In the genomic region with DNA sequence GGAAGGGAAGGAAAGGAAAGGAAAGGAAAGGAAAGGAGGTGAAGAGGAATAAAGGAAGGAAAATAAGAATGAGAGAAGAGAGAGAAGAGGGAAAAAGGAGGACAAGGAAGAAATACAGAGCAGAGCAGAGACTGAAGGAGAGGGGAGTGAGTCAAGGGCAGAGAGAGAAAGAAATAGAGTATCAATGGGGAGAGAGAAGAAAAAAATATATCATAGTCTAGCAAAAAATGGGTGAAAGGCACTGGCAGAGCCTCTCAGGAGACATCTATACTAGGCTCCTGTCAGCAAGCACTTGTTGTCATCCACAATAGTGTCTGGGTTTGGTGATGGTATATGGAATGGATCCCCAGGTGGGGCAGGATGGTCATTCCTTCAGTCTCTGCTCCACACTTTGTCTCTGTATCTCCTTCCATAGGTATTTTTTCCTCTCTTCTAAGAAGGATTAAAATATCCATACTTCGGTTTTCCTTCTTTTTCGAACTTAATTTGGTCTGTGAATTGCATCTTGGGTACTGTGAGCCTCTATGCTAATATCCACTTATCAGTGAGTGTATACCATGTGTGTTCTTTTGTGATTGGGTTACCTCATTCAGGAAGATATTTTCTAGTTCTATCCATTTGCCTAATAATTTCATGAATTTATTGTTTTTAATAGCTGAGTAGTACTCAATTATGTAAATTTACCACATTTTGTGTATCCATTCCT, we compare ENCODE assay signal across 47 mouse cellular contexts. TPM values are rescaled to one million over a fixed set of nuclear protein-coding genes. Genes with fewer than 3 reads are reported as not detected.
"Had no signal": no experiment of that assay in that cellular context is flagged by ENCODE, and none has a peak within 500 bp of the region (broad histone marks: within the 10 kb centered on the region; RNA-seq: fewer than 3 reads in every experiment).

No protein-coding gene starts in this region.

- H3K9ac ChIP-seq: limb, embryonic 12.5 days; limb, embryonic 13.5 days; limb, embryonic 15.5 days; liver, embryonic 12.5 days; liver, embryonic 13.5 days; liver, embryonic 14.5 days; liver, embryonic 15.5 days; liver, postnatal 0 days; lung, embryonic 14.5 days; lung, embryonic 15.5 days; midbrain, embryonic 12.5 days; midbrain, embryonic 13.5 days; midbrain, embryonic 15.5 days; neural tube, embryonic 12.5 days had no signal

- H3K4me1 ChIP-seq: limb, embryonic 10.5 days; limb, embryonic 12.5 days; limb, embryonic 13.5 days; limb, embryonic 15.5 days; liver, embryonic 12.5 days; liver, embryonic 13.5 days; liver, embryonic 15.5 days; lung, embryonic 15.5 days; megakaryocyte, embryonic 14.5 days; midbrain, embryonic 10.5 days; midbrain, embryonic 12.5 days; midbrain, embryonic 13.5 days; midbrain, embryonic 15.5 days; neural tube, embryonic 12.5 days had no signal

- DNase-seq: left cerebral cortex, postnatal 4 days; liver; liver, embryonic 13.5 days; liver, postnatal 0 days; lung, adult 18-20 months; lung, adult 2 months; lung, embryonic 14.5 days; lung, postnatal 10 days; lung, postnatal 14 days; lung, postnatal 36 days; lung, postnatal 4 days; midbrain, embryonic 14.5 days had no signal

- ATAC-seq: liver, embryonic 12.5 days; liver, postnatal 0 days; lung, postnatal 0 days; midbrain, embryonic 13.5 days; midbrain, embryonic 15.5 days; midbrain, embryonic 16.5 days had no signal

- H3K4me3 ChIP-seq: limb, embryonic 10.5 days; limb, embryonic 12.5 days; limb, embryonic 13.5 days; limb, embryonic 15.5 days; liver, embryonic 12.5 days; liver, embryonic 13.5 days; liver, embryonic 15.5 days; lung, embryonic 15.5 days; megakaryocyte, embryonic 14.5 days; midbrain, embryonic 10.5 days; midbrain, embryonic 12.5 days; midbrain, embryonic 13.5 days; midbrain, embryonic 15.5 days; myocyte; neural tube, embryonic 12.5 days had no signal

- H3K36me3 ChIP-seq: limb, embryonic 10.5 days; limb, embryonic 12.5 days; limb, embryonic 13.5 days; limb, embryonic 15.5 days; liver, embryonic 12.5 days; liver, embryonic 13.5 days; liver, embryonic 15.5 days; lung, embryonic 15.5 days; midbrain, embryonic 10.5 days; midbrain, embryonic 12.5 days; midbrain, embryonic 13.5 days; midbrain, embryonic 15.5 days; neural tube, embryonic 12.5 days had no signal

- H3K9me3 ChIP-seq: limb, embryonic 10.5 days; limb, embryonic 12.5 days; limb, embryonic 13.5 days; limb, embryonic 15.5 days; liver, embryonic 12.5 days; liver, embryonic 13.5 days; liver, embryonic 15.5 days; lung, embryonic 15.5 days; megakaryocyte, embryonic 14.5 days; midbrain, embryonic 10.5 days; midbrain, embryonic 12.5 days; midbrain, embryonic 13.5 days; midbrain, embryonic 15.5 days; neural tube, embryonic 12.5 days had no signal

- H3K27me3 ChIP-seq: limb, embryonic 12.5 days; limb, embryonic 13.5 days; limb, embryonic 15.5 days; liver, embryonic 12.5 days; liver, embryonic 13.5 days; liver, embryonic 15.5 days; lung, embryonic 15.5 days; megakaryocyte, embryonic 14.5 days; midbrain, embryonic 12.5 days; midbrain, embryonic 13.5 days; midbrain, embryonic 15.5 days; neural tube, embryonic 12.5 days had no signal

- H3K27ac ChIP-seq: limb, embryonic 10.5 days; limb, embryonic 12.5 days; limb, embryonic 13.5 days; limb, embryonic 15.5 days; liver, embryonic 12.5 days; liver, embryonic 13.5 days; liver, embryonic 14.5 days; liver, embryonic 15.5 days; lung, embryonic 15.5 days; macrophage; midbrain, embryonic 10.5 days; midbrain, embryonic 12.5 days; midbrain, embryonic 13.5 days; midbrain, embryonic 15.5 days; neural tube, embryonic 12.5 days had no signal

RNA-seq across cellular contexts. Expression of a gene that starts 14.4 kb away (rescaled TPM):
- total RNA-seq: left cerebral cortex, postnatal 10 days; left cerebral cortex, postnatal 14 days; left cerebral cortex, postnatal 25 days; left cerebral cortex, postnatal 36 days; left cerebral cortex, postnatal 4 days; liver, adult 2 months; megakaryocyte progenitor cell, adult 5-6 weeks; megakaryocyte, adult 5-6 weeks; megakaryocyte-erythroid progenitor cell, adult 5-6 weeks; midbrain, postnatal 0 days; monocyte, adult 5-6 weeks had no signal
- polyA plus RNA-seq: limb, embryonic 10.5 days; limb, embryonic 11.5 days; limb, embryonic 12.5 days; limb, embryonic 13.5 days; limb, embryonic 14.5 days; limb, embryonic 15.5 days; liver, adult 2 months; liver, embryonic 11.5 days; liver, embryonic 12.5 days; liver, embryonic 13.5 days; liver, embryonic 14.5 days; liver, embryonic 15.5 days; liver, embryonic 16.5 days; liver, postnatal 0 days; lung, adult 2 months; lung, embryonic 14.5 days; lung, embryonic 15.5 days; lung, embryonic 16.5 days; lung, postnatal 0 days; macrophage; midbrain, embryonic 10.5 days; midbrain, embryonic 11.5 days; midbrain, embryonic 12.5 days; midbrain, embryonic 13.5 days; midbrain, embryonic 14.5 days; midbrain, embryonic 15.5 days; midbrain, embryonic 16.5 days; midbrain, postnatal 0 days; myocyte; neural tube, embryonic 11.5 days; neural tube, embryonic 12.5 days had no signal

RNA-seq across cellular contexts. Expression of a gene that starts 31.7 kb away (rescaled TPM):
- total RNA-seq: left cerebral cortex, postnatal 10 days; left cerebral cortex, postnatal 14 days; left cerebral cortex, postnatal 25 days; left cerebral cortex, postnatal 36 days; left cerebral cortex, postnatal 4 days; liver, adult 2 months; megakaryocyte progenitor cell, adult 5-6 weeks; megakaryocyte, adult 5-6 weeks; megakaryocyte-erythroid progenitor cell, adult 5-6 weeks; midbrain, postnatal 0 days; monocyte, adult 5-6 weeks had no signal
- polyA plus RNA-seq: limb, embryonic 10.5 days; limb, embryonic 11.5 days; limb, embryonic 12.5 days; limb, embryonic 13.5 days; limb, embryonic 14.5 days; limb, embryonic 15.5 days; liver, adult 2 months; liver, embryonic 11.5 days; liver, embryonic 12.5 days; liver, embryonic 13.5 days; liver, embryonic 14.5 days; liver, embryonic 15.5 days; liver, embryonic 16.5 days; liver, postnatal 0 days; lung, adult 2 months; lung, embryonic 14.5 days; lung, embryonic 15.5 days; lung, embryonic 16.5 days; lung, postnatal 0 days; macrophage; midbrain, embryonic 10.5 days; midbrain, embryonic 11.5 days; midbrain, embryonic 12.5 days; midbrain, embryonic 13.5 days; midbrain, embryonic 14.5 days; midbrain, embryonic 15.5 days; midbrain, embryonic 16.5 days; midbrain, postnatal 0 days; myocyte; neural tube, embryonic 11.5 days; neural tube, embryonic 12.5 days had no signal

RNA-seq across cellular contexts. Expression of a gene that starts 33.6 kb away (rescaled TPM):
- total RNA-seq: left cerebral cortex, postnatal 10 days; left cerebral cortex, postnatal 14 days; left cerebral cortex, postnatal 25 days; left cerebral cortex, postnatal 36 days; left cerebral cortex, postnatal 4 days; liver, adult 2 months; megakaryocyte progenitor cell, adult 5-6 weeks; megakaryocyte, adult 5-6 weeks; megakaryocyte-erythroid progenitor cell, adult 5-6 weeks; midbrain, postnatal 0 days; monocyte, adult 5-6 weeks had no signal
- polyA plus RNA-seq: limb, embryonic 10.5 days; limb, embryonic 11.5 days; limb, embryonic 12.5 days; limb, embryonic 13.5 days; limb, embryonic 14.5 days; limb, embryonic 15.5 days; liver, adult 2 months; liver, embryonic 11.5 days; liver, embryonic 12.5 days; liver, embryonic 13.5 days; liver, embryonic 14.5 days; liver, embryonic 15.5 days; liver, embryonic 16.5 days; liver, postnatal 0 days; lung, adult 2 months; lung, embryonic 14.5 days; lung, embryonic 15.5 days; lung, embryonic 16.5 days; lung, postnatal 0 days; macrophage; midbrain, embryonic 10.5 days; midbrain, embryonic 11.5 days; midbrain, embryonic 12.5 days; midbrain, embryonic 13.5 days; midbrain, embryonic 14.5 days; midbrain, embryonic 15.5 days; midbrain, embryonic 16.5 days; midbrain, postnatal 0 days; myocyte; neural tube, embryonic 11.5 days; neural tube, embryonic 12.5 days had no signal
